Mouse (Mus musculus) neutrophil, adult 59 days (primary cell): ENCODE data around the gene Lgsn. TPM values are rescaled to one million over a fixed set of nuclear protein-coding genes. Genes with fewer than 3 reads are reported as not detected.

Experiments used
- total RNA-seq, 2 experiments: library from RNA; stranded (reverse); gene quantifications; 1 replicate in 1 of 2; 2 replicates in 1 of 2; pipeline ENCODE4 v1.2.4; 2023

The Lgsn gene
- total RNA-seq = not detected

GRCm38 (mm10) chr1:31176101-31176500 lies at the start of gene Lgsn:
Lgsn (plus strand) TSS chr1:31176401.

GRCm38 (mm10) chr1:31222564-31222963 lies 46.4 kb downstream of the Lgsn start, which contains the start of the genes 4931428L18Rik and Pih1d3:
4931428L18Rik (minus strand) TSS chr1:31222684.
Pih1d3 (plus strand) TSS chr1:31222838.

Other genes with a start within 250 kb of the Lgsn start
- not detected for gene AC153137.1, start 198.4 kb upstream of the Lgsn start, total RNA-seq
- under 1 TPM in 1 of 2 experiments, not detected in 1; 0.84 TPM for gene 4931428L18Rik, start 46.3 kb downstream of the Lgsn start, total RNA-seq
- gene Pih1d3, start 46.4 kb downstream of the Lgsn start, total RNA-seq = not detected